Mouse (Mus musculus): ENCODE data around the gene Bicc1.

DNA sequence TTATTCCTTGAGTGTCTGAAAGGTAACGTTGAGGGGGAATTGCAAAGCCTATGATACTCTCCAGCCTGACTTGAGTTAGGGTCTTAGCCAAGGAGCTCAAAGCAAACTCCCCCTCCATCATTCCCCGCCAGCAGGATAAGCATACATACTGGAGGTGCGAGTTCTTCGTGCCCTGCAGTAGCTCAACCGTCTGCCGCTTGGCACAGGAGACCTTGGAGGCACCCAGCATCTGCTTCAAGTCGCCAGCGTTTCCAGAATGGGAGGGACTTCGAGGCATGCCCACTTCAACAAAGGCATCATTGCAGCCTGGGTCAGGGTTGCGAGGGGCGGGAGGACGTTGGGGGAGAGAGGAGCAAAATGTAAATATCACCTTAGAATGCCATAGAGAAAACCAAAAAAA is 214.4 kb downstream of the Bicc1 start:
- TF ChIP-seq CTCF (conservative IDR thresholded peaks at IDR 0.05; ENCODE audit: low read length) (no peak), NANOG (IDR thresholded peaks at IDR 0.05; ENCODE audit: borderline replicate concordance, low read length) (no peak)

Measured in E14TG2a.4 (cell line).